Mouse (Mus musculus): ENCODE data around the gene Tle2. TPM values are rescaled to one million over a fixed set of nuclear protein-coding genes. Genes with fewer than 3 reads are reported as not detected.

Gene Tle2
- polyA plus RNA-seq, 1 experiment = 18.9 TPM

DNA sequence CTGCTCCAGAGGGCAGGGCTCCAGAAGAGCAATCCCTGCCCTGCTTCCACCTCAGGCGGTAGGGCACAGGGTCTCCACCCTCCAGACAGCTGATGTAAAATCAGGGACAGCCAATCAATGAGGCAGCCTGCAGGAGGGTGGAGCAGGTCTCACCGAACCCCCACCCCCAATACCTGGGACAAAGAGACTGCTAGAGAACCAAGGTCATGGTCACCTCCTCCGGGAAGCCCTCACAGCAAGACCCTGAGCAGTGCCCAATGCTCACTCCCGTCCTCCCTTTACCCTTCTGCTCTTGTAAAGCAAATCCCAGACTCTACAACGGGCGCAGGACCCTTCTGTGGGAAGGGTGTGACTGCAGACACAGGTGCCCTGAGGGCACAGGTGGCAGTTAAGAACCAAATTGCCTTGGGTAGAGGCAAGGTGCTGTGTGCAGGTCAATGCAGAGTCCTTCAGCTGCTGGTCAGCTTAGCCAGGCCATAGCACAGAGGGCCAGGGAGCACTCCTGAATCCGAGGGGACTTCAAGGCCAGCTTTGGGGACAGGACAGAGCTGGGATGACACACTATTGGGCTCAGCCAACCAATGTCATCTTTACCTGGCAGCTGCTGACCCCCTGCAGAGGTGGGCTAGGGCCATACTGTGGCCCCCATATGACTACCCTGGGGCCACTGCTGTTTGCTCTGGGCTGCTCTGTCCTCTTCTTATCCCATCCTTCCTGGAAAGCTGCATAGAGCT is 31.5 kb upstream of the Tle2 start:
- no peak for TF ChIP-seq FLI1 (IDR thresholded peaks at IDR 0.05; ENCODE audit: low read length)
- TF ChIP-seq GATA1 (IDR thresholded peaks at IDR 0.05; ENCODE audit: borderline replicate concordance, low read length) = no peak
- H3K36me3 ChIP-seq (replicated peaks; ENCODE audit: low read length) = peaks cover 50% of the 10 kb centered on the region
- H3K4me3 ChIP-seq (replicated peaks) = peak overlapping the region; percentile 98
- H3K27me3 ChIP-seq (replicated peaks) = no peaks in the 10 kb centered on the region
- H3K4me1 ChIP-seq = peaks cover 87% of the 10 kb centered on the region
- no peaks in the 10 kb centered on the region for H3K9me3 ChIP-seq

DNA sequence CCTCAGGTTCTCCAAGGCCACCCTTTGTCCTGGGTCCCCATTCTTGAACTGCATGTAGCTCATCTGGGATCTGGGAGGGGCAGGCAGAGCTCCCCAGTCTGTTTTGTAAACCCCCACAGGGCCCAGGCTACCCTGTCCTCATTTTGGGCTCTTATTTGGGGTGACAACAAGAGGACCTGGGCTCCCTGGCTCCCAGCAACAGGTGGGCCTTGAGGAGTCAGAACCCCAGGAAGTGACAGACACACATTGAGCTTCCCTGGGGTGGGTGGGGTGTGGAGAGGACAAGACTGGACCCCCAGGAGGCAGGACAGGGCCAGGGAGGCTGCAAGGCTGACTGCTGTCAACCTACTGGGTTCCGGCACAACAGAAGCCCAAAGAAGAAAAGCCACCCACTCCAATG is 30.7 kb upstream of the Tle2 start:
- H3K27me3 ChIP-seq (replicated peaks) = no peaks in the 10 kb centered on the region
- TF ChIP-seq GATA1 (IDR thresholded peaks at IDR 0.05; ENCODE audit: borderline replicate concordance, low read length) = no peak
- TF ChIP-seq FLI1 (IDR thresholded peaks at IDR 0.05; ENCODE audit: low read length) = no peak
- no peaks in the 10 kb centered on the region for H3K9me3 ChIP-seq
- peaks cover 45% of the 10 kb centered on the region for H3K36me3 ChIP-seq (replicated peaks; ENCODE audit: low read length)
- peaks cover 79% of the 10 kb centered on the region for H3K4me1 ChIP-seq
- H3K4me3 ChIP-seq (replicated peaks) = peak overlapping the region; percentile 98

DNA sequence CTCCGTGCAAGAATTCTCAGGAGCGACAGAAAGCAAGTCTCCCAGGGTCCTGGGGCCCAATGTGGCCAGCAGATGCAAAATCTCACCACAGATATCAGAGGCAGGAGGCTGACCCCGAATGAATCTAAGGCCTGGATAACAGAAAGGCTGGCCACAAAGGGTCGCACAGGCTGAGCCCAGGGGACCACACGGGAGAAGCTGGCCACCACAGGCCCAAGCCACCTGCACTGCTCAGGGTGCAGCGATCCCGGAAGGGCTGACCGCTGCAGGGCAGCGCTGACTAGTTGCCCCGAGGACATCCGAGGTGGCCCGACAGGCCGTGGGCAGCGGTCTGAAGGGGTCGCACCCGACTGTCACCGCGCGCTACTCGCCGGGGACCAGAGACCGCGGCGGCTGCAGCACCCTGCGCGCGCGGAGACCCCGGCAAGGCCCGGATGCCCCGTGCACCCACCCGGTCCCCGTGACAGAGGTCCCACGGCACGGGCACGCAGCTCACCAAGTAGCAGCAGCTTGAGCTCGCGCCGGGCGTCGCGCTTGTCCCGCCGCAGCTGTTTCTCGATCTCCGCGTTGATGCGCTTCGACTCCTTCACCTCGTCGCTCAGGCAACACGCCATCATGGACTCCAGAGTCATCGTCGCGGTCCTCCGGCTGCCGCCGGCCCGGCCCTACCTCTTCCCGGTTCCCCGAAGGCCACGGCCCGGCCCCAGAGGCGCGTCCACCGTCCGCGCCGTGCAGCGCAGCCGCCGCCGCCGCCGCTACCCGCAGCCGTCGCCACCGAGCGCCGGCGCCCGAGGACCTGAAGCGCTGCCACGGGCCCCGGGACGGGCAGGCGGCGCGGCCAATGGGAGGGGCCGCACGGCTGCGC is 29.8 kb upstream of the Tle2 start:
- Histone ChIP-seq H3K27me3 (replicated peaks) (no peaks in the 10 kb centered on the region), H3K9me3 (no peaks in the 10 kb centered on the region), H3K4me1 (peaks cover 77% of the 10 kb centered on the region), H3K36me3 (replicated peaks; ENCODE audit: low read length) (peaks cover 36% of the 10 kb centered on the region), H3K4me3 (replicated peaks) (peak overlapping the region; percentile 98)
- TF ChIP-seq GATA1 (IDR thresholded peaks at IDR 0.05; ENCODE audit: borderline replicate concordance, low read length) = no peak
- no peak for TF ChIP-seq FLI1 (IDR thresholded peaks at IDR 0.05; ENCODE audit: low read length)

DNA sequence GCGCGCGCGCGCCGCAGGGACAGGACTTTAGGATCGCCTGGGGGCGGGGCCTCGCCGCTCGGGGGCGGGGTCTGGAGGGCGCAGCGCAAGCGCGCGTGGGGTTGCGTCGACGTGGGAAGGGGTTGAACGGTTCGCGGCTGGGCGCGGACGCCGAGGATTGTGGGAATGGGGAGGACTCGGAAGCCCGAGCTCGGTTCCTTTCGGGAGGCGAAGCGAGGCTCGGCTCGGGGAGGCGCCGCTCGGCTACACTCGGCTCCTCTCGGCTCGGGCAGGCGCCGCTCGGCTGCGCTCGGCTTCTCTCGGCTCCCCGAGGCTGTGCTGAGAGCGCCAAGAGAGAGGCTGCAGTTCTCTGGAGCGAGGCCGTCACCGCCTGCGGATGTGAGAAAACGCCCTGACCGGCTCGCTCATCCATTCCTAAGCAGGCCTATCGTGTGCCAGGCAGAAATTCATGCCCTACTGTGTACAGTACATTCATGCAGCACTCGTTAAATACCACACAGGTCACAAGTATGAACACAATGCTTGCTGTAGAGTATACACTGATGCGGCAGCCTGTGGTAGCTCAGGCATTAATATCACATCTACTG is 29.1 kb upstream of the Tle2 start, which contains the start of gene Gna11:
TSS of gene Gna11 (minus strand) at position 30 of the 587 bp plus-strand sequence.
- TF ChIP-seq GATA1 (IDR thresholded peaks at IDR 0.05; ENCODE audit: borderline replicate concordance, low read length) (no peak), FLI1 (IDR thresholded peaks at IDR 0.05; ENCODE audit: low read length) (no peak)
- Histone ChIP-seq H3K27me3 (replicated peaks) (no peaks in the 10 kb centered on the region), H3K9me3 (no peaks in the 10 kb centered on the region), H3K4me1 (peaks cover 77% of the 10 kb centered on the region), H3K36me3 (replicated peaks; ENCODE audit: low read length) (peaks cover 29% of the 10 kb centered on the region), H3K4me3 (replicated peaks) (peak within 1 kb of the TSS; percentile 98)

DNA sequence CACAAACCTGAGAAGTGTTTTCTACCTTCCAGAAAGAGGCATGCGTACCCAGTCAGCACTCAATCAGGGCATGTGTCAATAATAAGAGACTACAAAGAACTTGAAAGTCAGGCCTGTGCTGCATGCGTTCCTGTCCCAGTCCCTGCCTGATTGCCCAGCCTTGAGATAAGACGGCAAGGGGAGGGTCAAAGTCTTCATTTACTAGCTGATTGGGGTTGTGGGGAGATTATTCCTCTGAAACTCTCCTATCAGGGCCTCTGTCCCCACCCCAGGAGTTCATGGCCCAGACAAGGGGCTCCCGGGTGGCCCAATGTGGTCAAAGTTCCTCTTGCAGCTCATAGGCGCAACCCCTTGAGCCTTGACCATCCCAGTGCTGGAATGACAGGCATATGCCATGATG is 28.0 kb upstream of the Tle2 start:
- Histone ChIP-seq H3K27me3 (replicated peaks) (no peaks in the 10 kb centered on the region), H3K4me1 (peaks cover 79% of the 10 kb centered on the region), H3K9me3 (no peaks in the 10 kb centered on the region), H3K36me3 (replicated peaks; ENCODE audit: low read length) (peaks cover 20% of the 10 kb centered on the region), H3K4me3 (replicated peaks) (peak overlapping the region; percentile 38)
- TF ChIP-seq GATA1 (IDR thresholded peaks at IDR 0.05; ENCODE audit: borderline replicate concordance, low read length) (no peak), FLI1 (IDR thresholded peaks at IDR 0.05; ENCODE audit: low read length) (no peak)

DNA sequence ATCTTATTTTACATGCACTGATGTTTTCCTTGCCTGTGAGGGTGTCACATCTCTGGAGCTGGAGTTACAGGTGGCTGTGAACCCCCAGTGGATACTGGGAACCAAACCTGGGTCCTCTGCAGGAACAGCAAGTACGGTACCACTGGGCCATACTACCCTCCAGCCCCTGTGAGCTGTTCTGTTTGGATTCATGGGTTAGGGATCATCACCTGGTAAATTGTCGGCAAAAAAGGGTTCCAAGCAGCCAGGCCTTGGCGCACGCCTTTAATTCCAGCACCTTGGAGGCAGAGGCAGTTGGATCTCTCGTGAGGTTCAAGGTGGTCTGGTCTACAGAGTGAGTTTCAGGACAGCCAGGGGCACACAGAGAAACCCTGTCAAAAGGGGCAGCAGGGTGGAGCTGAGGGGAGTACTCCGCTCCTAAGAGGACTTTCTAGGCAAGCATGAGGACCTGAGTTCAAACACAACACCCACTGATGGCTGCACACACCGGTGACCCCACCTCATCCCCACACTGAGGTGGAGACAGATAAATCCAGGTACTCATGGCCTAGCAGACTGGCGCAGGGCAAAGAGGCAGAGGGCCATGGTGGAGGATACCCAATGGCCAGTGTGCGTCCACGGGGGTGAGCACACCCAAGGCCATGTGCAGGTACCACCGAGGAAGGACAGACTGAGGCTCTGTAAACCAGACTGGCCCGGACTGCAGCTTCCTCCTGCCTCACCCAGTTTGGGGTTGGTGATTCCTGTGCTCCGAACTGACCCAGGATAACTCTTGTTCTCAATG is 27.4 kb upstream of the Tle2 start:
- Histone ChIP-seq H3K27me3 (replicated peaks) (no peaks in the 10 kb centered on the region), H3K36me3 (replicated peaks; ENCODE audit: low read length) (peaks cover 14% of the 10 kb centered on the region), H3K4me3 (replicated peaks) (peak overlapping the region; percentile 1), H3K4me1 (peaks cover 79% of the 10 kb centered on the region), H3K9me3 (no peaks in the 10 kb centered on the region)
- TF ChIP-seq GATA1 (IDR thresholded peaks at IDR 0.05; ENCODE audit: borderline replicate concordance, low read length) = no peak
- TF ChIP-seq FLI1 (IDR thresholded peaks at IDR 0.05; ENCODE audit: low read length) = no peak

DNA sequence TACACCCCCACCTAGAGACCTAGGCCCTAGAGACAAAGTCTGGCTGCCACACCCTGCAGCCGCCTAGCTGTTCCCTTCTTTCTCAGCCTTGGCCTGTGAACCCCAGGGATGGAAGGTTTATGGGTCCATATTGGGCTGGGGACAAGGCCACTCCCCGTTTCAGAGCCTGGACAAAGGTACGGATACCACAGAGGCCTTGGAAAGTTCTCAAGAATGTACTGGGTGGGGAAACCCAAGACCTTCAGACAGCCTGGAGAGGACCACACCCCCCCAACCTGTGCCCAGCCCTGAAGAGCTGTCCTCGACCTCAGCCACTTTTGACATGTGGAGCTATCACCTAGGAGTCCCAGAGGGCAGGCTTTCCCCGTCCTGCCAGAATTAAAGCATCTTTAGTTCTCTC is 25.4 kb upstream of the Tle2 start:
- TF ChIP-seq FLI1 (IDR thresholded peaks at IDR 0.05; ENCODE audit: low read length) (no peak), GATA1 (IDR thresholded peaks at IDR 0.05; ENCODE audit: borderline replicate concordance, low read length) (no peak)
- Histone ChIP-seq H3K36me3 (replicated peaks; ENCODE audit: low read length) (no peaks in the 10 kb centered on the region), H3K27me3 (replicated peaks) (no peaks in the 10 kb centered on the region), H3K4me1 (peaks cover 64% of the 10 kb centered on the region), H3K9me3 (peaks cover 4% of the 10 kb centered on the region; the same call in 1 of the 2 replicates), H3K4me3 (replicated peaks) (no peak overlapping the region)

DNA sequence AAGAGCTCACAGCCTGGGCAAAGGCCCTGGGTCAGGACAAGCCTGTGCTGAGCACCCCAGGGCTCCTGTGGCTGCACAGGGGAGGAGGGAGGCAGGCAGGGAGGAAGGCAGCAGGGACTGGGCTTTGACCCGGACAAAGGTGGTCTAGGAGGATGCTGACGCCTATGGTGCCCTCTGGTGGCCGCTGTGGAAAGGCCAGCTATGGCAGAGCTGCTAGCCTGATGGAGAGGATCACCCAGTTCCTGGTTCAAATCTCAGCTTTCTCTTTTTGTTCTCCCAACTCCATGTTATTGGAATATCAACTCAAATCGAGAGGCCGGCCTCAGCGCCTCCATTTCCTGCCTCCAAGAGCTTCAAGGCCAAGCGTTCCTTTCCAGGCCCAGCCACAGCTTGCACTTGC is 24.1 kb upstream of the Tle2 start:
- peaks cover 58% of the 10 kb centered on the region for H3K4me1 ChIP-seq
- no peak overlapping the region for H3K4me3 ChIP-seq (replicated peaks)
- no peaks in the 10 kb centered on the region for H3K36me3 ChIP-seq (replicated peaks; ENCODE audit: low read length)
- H3K9me3 ChIP-seq = peaks cover 4% of the 10 kb centered on the region; the same call in 1 of the 2 replicates
- H3K27me3 ChIP-seq (replicated peaks) = no peaks in the 10 kb centered on the region
- TF ChIP-seq GATA1 (IDR thresholded peaks at IDR 0.05; ENCODE audit: borderline replicate concordance, low read length) = no peak
- no peak for TF ChIP-seq FLI1 (IDR thresholded peaks at IDR 0.05; ENCODE audit: low read length)

DNA sequence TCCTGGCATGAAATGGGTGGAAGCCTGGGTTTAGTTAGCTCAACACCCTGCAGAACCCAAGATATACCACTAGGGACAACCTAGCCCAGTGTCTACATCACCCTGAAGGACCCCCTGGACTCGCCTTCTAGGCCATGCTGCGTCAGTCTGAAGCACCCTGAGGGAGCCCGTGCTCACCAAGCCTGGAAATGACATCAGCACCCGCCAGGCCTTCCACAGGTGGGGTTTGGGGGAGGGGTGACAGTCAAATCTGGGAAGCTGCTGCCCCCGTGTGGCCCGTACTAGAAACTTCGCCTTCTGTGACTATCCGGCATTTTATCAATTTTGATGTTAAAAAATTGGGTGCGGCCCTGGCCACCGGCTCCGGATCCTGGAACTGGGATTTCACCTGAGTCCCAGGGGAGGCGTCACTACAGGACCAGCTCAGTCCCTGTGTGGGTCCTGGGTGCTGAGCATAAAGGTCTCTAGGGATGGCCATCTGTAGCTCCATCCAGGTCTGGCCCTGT is 22.7 kb upstream of the Tle2 start:
- Histone ChIP-seq H3K4me1 (peaks cover 44% of the 10 kb centered on the region), H3K9me3 (peaks cover 4% of the 10 kb centered on the region; the same call in 1 of the 2 replicates), H3K36me3 (replicated peaks; ENCODE audit: low read length) (no peaks in the 10 kb centered on the region), H3K4me3 (replicated peaks) (peak overlapping the region; percentile 83), H3K27me3 (replicated peaks) (no peaks in the 10 kb centered on the region)
- TF ChIP-seq FLI1 (IDR thresholded peaks at IDR 0.05; ENCODE audit: low read length) = no peak
- no peak for TF ChIP-seq GATA1 (IDR thresholded peaks at IDR 0.05; ENCODE audit: borderline replicate concordance, low read length)
